Mouse (Mus musculus): ENCODE measurements around the gene Gm49361. TPM values are rescaled to one million over a fixed set of nuclear protein-coding genes. Genes with fewer than 3 reads are reported as not detected.

Gm49361 gene
- polyA plus RNA-seq, 1 experiment = 4.2 TPM

DNA sequence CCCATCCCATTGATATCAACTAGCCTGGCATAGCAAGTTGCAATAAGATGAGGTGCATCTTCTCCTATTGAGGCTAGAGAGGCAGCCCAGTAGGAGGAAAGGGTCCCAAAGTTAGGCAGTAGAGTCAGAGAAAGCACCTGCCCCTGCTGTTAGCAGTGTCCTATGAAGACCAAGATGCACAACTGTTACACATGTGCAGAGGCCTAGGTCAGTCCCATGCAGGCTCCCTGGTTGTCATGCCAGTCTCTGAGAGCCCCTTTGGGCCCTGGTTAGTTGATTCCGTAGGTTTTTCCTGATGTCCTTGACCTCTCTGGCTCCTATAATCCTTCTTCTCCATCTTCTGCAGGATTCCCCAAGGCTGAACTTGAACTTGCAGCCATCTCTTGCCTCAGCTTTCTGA, 66.4 kb downstream of the Gm49361 start:
- TF ChIP-seq CTCF (IDR thresholded peaks at IDR 0.05; ENCODE audit: control insufficient read depth, insufficient read depth, insufficient replicate concordance, low read depth, low read length) (no peak), POLR2A (IDR thresholded peaks at IDR 0.05; ENCODE audit: control insufficient read depth, low read depth, low read length) (no peak)
- no peak overlapping the region for H3K4me3 ChIP-seq (ENCODE audit: control insufficient read depth, low read depth, low read length)
- H3K27ac ChIP-seq (ENCODE audit: control insufficient read depth, insufficient read depth, low read depth, low read length) = no peak overlapping the region
- no peaks in the 10 kb centered on the region for H3K27me3 ChIP-seq (ENCODE audit: control insufficient read depth, insufficient read depth, low read length)
- no peaks in the 10 kb centered on the region for H3K36me3 ChIP-seq (ENCODE audit: control insufficient read depth, insufficient read depth, low read length)
- H3K4me1 ChIP-seq (ENCODE audit: control insufficient read depth, insufficient read depth, low read length) = no peaks in the 10 kb centered on the region

DNA sequence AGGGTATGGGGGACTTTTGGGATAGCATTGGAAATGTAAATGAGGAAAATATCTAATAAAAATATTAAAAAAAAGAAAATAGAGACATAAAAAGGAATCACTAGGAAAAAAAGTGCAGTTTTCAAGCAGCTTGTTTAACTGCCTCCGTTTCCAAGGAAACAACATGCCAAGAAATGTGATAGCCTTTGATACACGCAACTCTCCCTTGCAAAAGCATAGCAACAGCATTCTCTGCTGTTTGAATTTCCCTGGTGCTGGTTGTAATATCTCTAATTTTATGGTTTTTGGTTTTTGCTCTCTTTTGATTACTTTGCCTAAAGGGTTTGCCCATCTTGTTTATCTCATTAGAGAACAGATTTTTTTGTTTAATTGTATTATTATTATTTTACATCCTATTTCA, 70.4 kb downstream of the Gm49361 start:
- TF ChIP-seq CTCF (IDR thresholded peaks at IDR 0.05; ENCODE audit: control insufficient read depth, insufficient read depth, insufficient replicate concordance, low read depth, low read length) (no peak), POLR2A (IDR thresholded peaks at IDR 0.05; ENCODE audit: control insufficient read depth, low read depth, low read length) (no peak)
- H3K27me3 ChIP-seq (ENCODE audit: control insufficient read depth, insufficient read depth, low read length) = no peaks in the 10 kb centered on the region
- no peak overlapping the region for H3K27ac ChIP-seq (ENCODE audit: control insufficient read depth, insufficient read depth, low read depth, low read length)
- no peaks in the 10 kb centered on the region for H3K4me1 ChIP-seq (ENCODE audit: control insufficient read depth, insufficient read depth, low read length)
- H3K36me3 ChIP-seq (ENCODE audit: control insufficient read depth, insufficient read depth, low read length) = no peaks in the 10 kb centered on the region
- no peak overlapping the region for H3K4me3 ChIP-seq (ENCODE audit: control insufficient read depth, low read depth, low read length)

DNA sequence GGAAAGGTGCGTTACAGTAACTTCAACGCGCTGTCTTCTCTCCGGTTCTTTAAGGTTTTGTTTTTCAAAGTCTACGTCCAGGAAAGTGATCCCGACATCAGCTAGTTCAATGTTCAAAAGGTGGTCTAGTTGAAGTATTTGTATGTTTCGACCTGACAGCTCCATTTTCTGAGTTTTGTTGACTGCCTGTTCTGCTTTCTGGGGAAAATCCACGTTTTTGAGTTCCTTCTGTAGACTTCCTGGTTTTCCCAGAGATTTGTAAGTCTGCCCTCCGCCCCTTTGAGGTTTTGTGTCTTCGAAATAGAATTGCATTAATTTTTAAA, 80.3 kb downstream of the Gm49361 start:
- TF ChIP-seq POLR2A (IDR thresholded peaks at IDR 0.05; ENCODE audit: control insufficient read depth, low read depth, low read length) = no peak
- TF ChIP-seq CTCF (IDR thresholded peaks at IDR 0.05; ENCODE audit: control insufficient read depth, insufficient read depth, insufficient replicate concordance, low read depth, low read length) = no peak
- peak overlapping the region; percentile 88 for H3K4me3 ChIP-seq (ENCODE audit: control insufficient read depth, low read depth, low read length)
- peak overlapping the region; percentile 84 for H3K27ac ChIP-seq (ENCODE audit: control insufficient read depth, insufficient read depth, low read depth, low read length)
- H3K27me3 ChIP-seq (ENCODE audit: control insufficient read depth, insufficient read depth, low read length) = no peaks in the 10 kb centered on the region
- no peaks in the 10 kb centered on the region for H3K36me3 ChIP-seq (ENCODE audit: control insufficient read depth, insufficient read depth, low read length)
- H3K4me1 ChIP-seq (ENCODE audit: control insufficient read depth, insufficient read depth, low read length) = 0 out of 2 replicates have a peak, but pooled peaks cover 4% of the 10 kb centered on the region

GRCm38 (mm10) chr14:57664822-57665627, 80.9 kb downstream of the Gm49361 start, which contains the start of gene Xpo4:
TSS of gene Xpo4 (minus strand) at chr14:57665430.
- Histone ChIP-seq H3K4me1 (ENCODE audit: control insufficient read depth, insufficient read depth, low read length) (0 out of 2 replicates have a peak, but pooled peaks cover 4% of the 10 kb centered on the region), H3K27me3 (ENCODE audit: control insufficient read depth, insufficient read depth, low read length) (no peaks in the 10 kb centered on the region), H3K27ac (ENCODE audit: control insufficient read depth, insufficient read depth, low read depth, low read length) (peak within 1 kb of the TSS; percentile 84), H3K4me3 (ENCODE audit: control insufficient read depth, low read depth, low read length) (peak within 1 kb of the TSS; percentile 88), H3K36me3 (ENCODE audit: control insufficient read depth, insufficient read depth, low read length) (no peaks in the 10 kb centered on the region)
- no peak for TF ChIP-seq CTCF (IDR thresholded peaks at IDR 0.05; ENCODE audit: control insufficient read depth, insufficient read depth, insufficient replicate concordance, low read depth, low read length)
- peak; percentile 81 for TF ChIP-seq POLR2A (IDR thresholded peaks at IDR 0.05; ENCODE audit: control insufficient read depth, low read depth, low read length)

GRCm38 (mm10) chr14:57664311-57664821, 81.5 kb downstream of the Gm49361 start:
- Histone ChIP-seq H3K27ac (ENCODE audit: control insufficient read depth, insufficient read depth, low read depth, low read length) (peak overlapping the region; percentile 84), H3K4me1 (ENCODE audit: control insufficient read depth, insufficient read depth, low read length) (0 out of 2 replicates have a peak, but pooled peaks cover 4% of the 10 kb centered on the region), H3K4me3 (ENCODE audit: control insufficient read depth, low read depth, low read length) (peak overlapping the region; percentile 88), H3K36me3 (ENCODE audit: control insufficient read depth, insufficient read depth, low read length) (no peaks in the 10 kb centered on the region), H3K27me3 (ENCODE audit: control insufficient read depth, insufficient read depth, low read length) (no peaks in the 10 kb centered on the region)
- TF ChIP-seq CTCF (IDR thresholded peaks at IDR 0.05; ENCODE audit: control insufficient read depth, insufficient read depth, insufficient replicate concordance, low read depth, low read length) = no peak

GRCm38 (mm10) chr14:57663630-57664029, 82.3 kb downstream of the Gm49361 start:
- Histone ChIP-seq H3K4me3 (ENCODE audit: control insufficient read depth, low read depth, low read length) (no peak overlapping the region), H3K4me1 (ENCODE audit: control insufficient read depth, insufficient read depth, low read length) (0 out of 2 replicates have a peak, but pooled peaks cover 4% of the 10 kb centered on the region), H3K27ac (ENCODE audit: control insufficient read depth, insufficient read depth, low read depth, low read length) (no peak overlapping the region), H3K27me3 (ENCODE audit: control insufficient read depth, insufficient read depth, low read length) (no peaks in the 10 kb centered on the region), H3K36me3 (ENCODE audit: control insufficient read depth, insufficient read depth, low read length) (no peaks in the 10 kb centered on the region)
- TF ChIP-seq POLR2A (IDR thresholded peaks at IDR 0.05; ENCODE audit: control insufficient read depth, low read depth, low read length) (no peak), CTCF (IDR thresholded peaks at IDR 0.05; ENCODE audit: control insufficient read depth, insufficient read depth, insufficient replicate concordance, low read depth, low read length) (no peak)

DNA sequence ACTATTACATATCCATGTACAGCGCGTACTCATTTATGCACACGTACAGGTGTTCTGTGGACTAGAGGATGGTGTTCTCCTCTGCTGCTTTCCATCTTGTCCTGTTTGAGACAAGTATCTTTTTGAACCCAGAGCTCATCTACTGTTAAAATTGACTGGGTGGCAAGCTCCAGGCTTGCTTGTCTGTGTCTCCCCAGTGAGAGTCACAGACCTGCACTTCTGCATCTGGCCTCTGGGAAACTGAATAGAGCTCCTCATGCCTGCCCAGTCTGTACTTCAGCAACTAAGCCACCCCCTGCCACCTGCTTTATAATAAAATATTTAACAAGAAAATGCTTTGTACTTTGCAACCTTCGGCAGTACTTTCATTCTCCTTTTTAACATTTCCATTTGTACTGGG, 87.6 kb downstream of the Gm49361 start:
- Histone ChIP-seq H3K36me3 (ENCODE audit: control insufficient read depth, insufficient read depth, low read length) (no peaks in the 10 kb centered on the region), H3K27ac (ENCODE audit: control insufficient read depth, insufficient read depth, low read depth, low read length) (no peak overlapping the region), H3K4me3 (ENCODE audit: control insufficient read depth, low read depth, low read length) (no peak overlapping the region), H3K27me3 (ENCODE audit: control insufficient read depth, insufficient read depth, low read length) (no peaks in the 10 kb centered on the region), H3K4me1 (ENCODE audit: control insufficient read depth, insufficient read depth, low read length) (no peaks in the 10 kb centered on the region)
- TF ChIP-seq CTCF (IDR thresholded peaks at IDR 0.05; ENCODE audit: control insufficient read depth, insufficient read depth, insufficient replicate concordance, low read depth, low read length) (no peak), POLR2A (IDR thresholded peaks at IDR 0.05; ENCODE audit: control insufficient read depth, low read depth, low read length) (no peak)
